Comparison of ENCODE assay signal across 12 mouse cellular contexts in the genomic region with DNA sequence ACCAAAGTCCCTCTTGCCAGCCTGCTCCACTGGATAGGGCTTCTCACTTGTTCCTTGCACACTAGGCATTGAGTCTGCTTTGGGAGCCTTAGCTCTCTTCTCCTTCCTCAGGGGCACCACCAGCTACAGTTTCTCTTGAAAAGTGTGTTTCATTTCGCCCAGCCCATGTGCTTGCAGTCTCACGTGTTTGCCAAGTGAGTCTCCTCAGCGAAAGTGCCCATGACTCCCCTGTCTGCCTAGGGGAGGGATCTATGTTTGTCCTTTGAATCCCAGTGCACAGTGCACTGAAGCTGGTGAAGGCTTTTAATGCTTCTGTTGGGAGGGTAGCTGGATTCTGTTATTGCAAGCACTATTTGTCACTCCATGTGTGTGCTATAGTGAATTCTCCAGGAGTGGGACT.
DNase-seq lines count a peak whose midpoint lies in the region; ATAC-seq and TF ChIP-seq lines count a peak whose summit lies in the region.
"Had no signal": no experiment of that assay in that cellular context is flagged by ENCODE, and none has a peak within 500 bp of the region (broad histone marks: within the 10 kb centered on the region; RNA-seq: fewer than 3 reads in every experiment).

No protein-coding gene starts in this region.

- whole genome bisulfite sequencing in heart, embryonic 13.5 days, result 56% methylated on average over 3 of the region's 3 CpGs
- WGBS in kidney, postnatal 0 days, result 70% methylated on average over 3 of the region's 3 CpGs

- 0 out of 2 replicates have a peak overlapping the region, but pooled peaks have one; percentile 5 for H3K4me2 ChIP-seq in heart, embryonic 13.5 days
- H3K4me2 ChIP-seq in kidney, postnatal 0 days (ENCODE audit: low read length), result no peak overlapping the region
- H3K4me2 ChIP-seq: limb, embryonic 12.5 days; midbrain, embryonic 13.5 days had no signal

- H3K4me3 ChIP-seq in heart, embryonic 13.5 days, result no peak overlapping the region
- peak overlapping the region; percentile 69 for H3K4me3 ChIP-seq in megakaryocyte, embryonic 14.5 days (replicated peaks)
- H3K4me3 ChIP-seq in kidney, postnatal 0 days (replicated peaks; ENCODE audit: low read depth, low read length), result no peak overlapping the region
- H3K4me3 ChIP-seq: forebrain, embryonic 10.5 days; limb, embryonic 12.5 days; midbrain, embryonic 13.5 days had no signal

- H3K9ac ChIP-seq in heart, embryonic 13.5 days, result no peak overlapping the region
- no peak overlapping the region for H3K9ac ChIP-seq in kidney, postnatal 0 days (ENCODE audit: low read depth, low read length)
- H3K9ac ChIP-seq: limb, embryonic 12.5 days; midbrain, embryonic 13.5 days had no signal

- H3K4me1 ChIP-seq in heart, embryonic 13.5 days, result peaks cover 39% of the 10 kb centered on the region
- peaks cover 79% of the 10 kb centered on the region for H3K4me1 ChIP-seq in megakaryocyte, embryonic 14.5 days
- 0 out of 2 replicates have a peak, but pooled peaks cover 5% of the 10 kb centered on the region for H3K4me1 ChIP-seq in kidney, postnatal 0 days (replicated peaks; ENCODE audit: insufficient read depth, low read length)

- H3K27me3 ChIP-seq in heart, embryonic 13.5 days (replicated peaks), result no peaks in the 10 kb centered on the region
- H3K27me3 ChIP-seq in megakaryocyte, embryonic 14.5 days (replicated peaks), result no peaks in the 10 kb centered on the region
- no peaks in the 10 kb centered on the region for H3K27me3 ChIP-seq in kidney, postnatal 0 days (ENCODE audit: insufficient read depth, low read length)
- H3K27me3 ChIP-seq: limb, embryonic 12.5 days; midbrain, embryonic 13.5 days had no signal

- no peaks in the 10 kb centered on the region for H3K9me3 ChIP-seq in heart, embryonic 13.5 days
- H3K9me3 ChIP-seq in megakaryocyte, embryonic 14.5 days, result no peaks in the 10 kb centered on the region
- H3K9me3 ChIP-seq in kidney, postnatal 0 days (replicated peaks; ENCODE audit: low read length), result no peaks in the 10 kb centered on the region
- H3K9me3 ChIP-seq: forebrain, embryonic 10.5 days; limb, embryonic 12.5 days; midbrain, embryonic 13.5 days had no signal

- H3K27ac ChIP-seq in heart, embryonic 13.5 days (replicated peaks), result peak overlapping the region; percentile 46; the same call in 1 of the 2 replicates
- no peak overlapping the region for H3K27ac ChIP-seq in kidney, postnatal 0 days
- H3K27ac ChIP-seq: forebrain, embryonic 10.5 days; limb, embryonic 12.5 days; midbrain, embryonic 13.5 days had no signal

- DNase-seq in heart, postnatal 25 days (ENCODE audit: low spot score), result no peak
- DNase-seq in kidney, postnatal 0 days (ENCODE audit: low spot score), result no peak
- no peak for DNase-seq in left cerebral cortex, adult 18-20 months (ENCODE audit: low spot score in 2 of 2)
- DNase-seq in left cerebral cortex, adult 11 months (ENCODE audit: low spot score), result no peak
- DNase-seq: embryo, embryonic 11 days had no signal

- H3K36me3 ChIP-seq in heart, embryonic 13.5 days, result no peaks in the 10 kb centered on the region
- peaks cover 56% of the 10 kb centered on the region for H3K36me3 ChIP-seq in megakaryocyte, embryonic 14.5 days (replicated peaks; ENCODE audit: low read length)
- no peaks in the 10 kb centered on the region for H3K36me3 ChIP-seq in kidney, postnatal 0 days (ENCODE audit: insufficient read depth, low read length)
- H3K36me3 ChIP-seq: forebrain, embryonic 10.5 days; limb, embryonic 12.5 days; midbrain, embryonic 13.5 days had no signal

- intact Hi-C loops in heart, postnatal 25 days (cut with DNase I), result no loop called here

- TF ChIP-seq CTCF in kidney, postnatal 0 days (IDR thresholded peaks at IDR 0.05; ENCODE audit: low read depth), result no peak

- no peak for ATAC-seq in heart, embryonic 13.5 days (ENCODE audit: extremely low read depth, insufficient number of reproducible peaks, low FRiP score, low TSS enrichment)
- ATAC-seq in megakaryocyte, adult 5-6 weeks (ENCODE audit: poor library complexity, severe bottlenecking), result no peak
- ATAC-seq in kidney, postnatal 0 days (replicated peaks; ENCODE audit: low FRiP score, low read depth), result peak; percentile 82
- 0 out of 2 replicates have a peak, but pooled peaks have one; percentile 13 for ATAC-seq in monocyte, adult 5-6 weeks (replicated peaks; ENCODE audit: insufficient number of reproducible peaks, low FRiP score, low TSS enrichment, poor library complexity, severe bottlenecking)
- ATAC-seq: midbrain, embryonic 13.5 days had no signal

Comparison
In these comparisons a context has a peak if more than half of its experiments do, and no peak if none do; other contexts are left out.
1. ATAC-seq: peak in kidney, postnatal 0 days (single experiment) and monocyte, adult 5-6 weeks (single experiment); none in heart, embryonic 13.5 days (single experiment) and megakaryocyte, adult 5-6 weeks (single experiment).